Mouse (Mus musculus): ENCODE results near the gene Nrsn2. TPM values are rescaled to one million over a fixed set of nuclear protein-coding genes. Genes with fewer than 3 reads are reported as not detected.

Gene Nrsn2
- polyA plus RNA-seq, 1 experiment from 2014 or later = 4.2 TPM

DNA sequence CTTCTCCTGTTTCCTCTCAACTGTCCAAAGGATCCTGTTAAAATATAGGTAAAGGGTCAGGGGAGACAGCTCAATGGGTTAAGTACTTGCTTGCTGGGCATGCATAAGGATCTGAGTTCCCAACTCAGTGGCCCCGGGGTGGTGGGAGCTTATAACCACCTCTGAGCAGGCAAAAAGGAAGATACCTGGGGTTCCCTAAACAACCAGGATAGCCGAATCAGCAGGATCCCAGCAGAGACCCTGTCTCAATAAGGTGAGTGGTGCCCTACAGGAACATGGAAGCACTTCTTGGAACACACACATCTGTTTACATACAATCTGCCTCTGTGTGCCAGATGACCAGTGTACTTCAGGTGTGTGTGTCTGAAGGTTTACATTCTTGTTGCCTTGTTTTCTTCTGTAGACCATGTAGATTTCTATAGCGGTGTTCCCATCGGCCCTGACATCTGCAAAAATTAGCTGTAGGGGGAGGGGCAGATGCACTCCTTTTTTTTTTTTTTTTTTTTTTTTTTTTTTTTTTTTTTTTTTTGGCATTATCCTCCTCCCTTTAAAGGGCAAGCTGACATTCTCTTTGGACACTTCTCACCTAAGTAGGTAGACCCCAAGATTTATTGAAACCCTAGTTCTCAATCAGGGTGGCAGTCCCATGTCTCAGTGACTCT is 43.0 kb downstream of the Nrsn2 start:
- ATAC-seq (replicated peaks; ENCODE audit: insufficient number of reproducible peaks, low FRiP score, low TSS enrichment, low read depth) = no peak
- H3K9me3 ChIP-seq (replicated peaks; ENCODE audit: control insufficient read depth, low read length) = no peaks in the 10 kb centered on the region
- no peaks in the 10 kb centered on the region; the same call in 1 of the 2 replicates for H3K36me3 ChIP-seq (replicated peaks; ENCODE audit: control insufficient read depth, insufficient read depth, low read depth, low read length)
- H3K4me3 ChIP-seq (ENCODE audit: low read depth, low read length) = no peak overlapping the region
- H3K4me1 ChIP-seq (ENCODE audit: control insufficient read depth, insufficient read depth, low read length) = peaks cover 2% of the 10 kb centered on the region; the same call in 1 of the 2 replicates
- H3K4me2 ChIP-seq (ENCODE audit: low read depth, low read length) = no peak overlapping the region
- no peak for DNase-seq (ENCODE audit: low spot score)
- no peak overlapping the region for H3K9ac ChIP-seq (replicated peaks; ENCODE audit: low read length)
- H3K27me3 ChIP-seq (ENCODE audit: control insufficient read depth, insufficient read depth, low read length) = no peaks in the 10 kb centered on the region
- H3K27ac ChIP-seq (replicated peaks; ENCODE audit: low read depth, low read length) = no peak overlapping the region
- 77% methylated on average over 4 of the region's 4 CpGs for WGBS

DNA sequence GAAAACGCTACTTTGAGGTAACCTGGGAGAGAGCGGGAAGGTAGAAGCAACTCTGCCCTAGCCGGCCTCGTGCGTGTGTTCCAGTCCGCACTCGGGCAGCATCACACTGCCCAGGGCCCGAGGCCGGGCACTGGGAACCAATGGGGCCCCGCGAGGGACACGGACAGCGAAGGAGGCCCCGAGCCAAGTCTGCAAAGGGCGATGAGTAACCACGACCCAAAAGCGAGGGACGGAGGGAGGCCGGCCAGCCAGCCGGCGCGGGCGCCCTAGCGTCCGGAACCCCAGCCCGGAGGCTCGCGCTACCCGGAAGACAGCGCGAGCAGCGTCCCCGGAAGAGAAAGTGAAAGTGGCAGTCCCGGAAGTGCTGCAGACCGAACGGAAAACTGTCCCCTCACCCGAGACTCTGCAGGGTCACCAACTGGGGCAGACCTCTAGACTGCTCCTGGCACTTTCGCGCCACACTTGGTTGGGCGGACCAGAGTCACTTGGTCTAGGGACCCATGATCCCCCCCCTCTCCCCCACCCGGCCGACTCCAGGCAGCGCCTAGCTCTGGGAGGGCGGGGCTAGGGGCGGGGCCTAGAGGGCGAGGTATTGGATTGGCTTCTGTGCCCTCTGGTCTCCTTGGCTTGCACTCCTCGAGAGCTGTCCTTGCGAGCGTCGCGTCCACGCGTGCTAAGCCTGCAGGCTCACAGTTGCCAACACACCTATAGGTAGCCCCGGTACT is 44.2 kb downstream of the Nrsn2 start, which contains the start of gene Rbck1:
Gene Rbck1, minus strand, starts transcription at position 553 of the 725 bp plus-strand sequence.
- H3K4me3 ChIP-seq (ENCODE audit: low read depth, low read length) = peak within 1 kb of the TSS; percentile 61
- no peaks in the 10 kb centered on the region for H3K27me3 ChIP-seq (ENCODE audit: control insufficient read depth, insufficient read depth, low read length)
- peaks cover 2% of the 10 kb centered on the region; the same call in 1 of the 2 replicates for H3K4me1 ChIP-seq (ENCODE audit: control insufficient read depth, insufficient read depth, low read length)
- peak; percentile 89 for DNase-seq (ENCODE audit: low spot score)
- H3K4me2 ChIP-seq (ENCODE audit: low read depth, low read length) = peak within 1 kb of the TSS; percentile 72
- WGBS = 0% methylated on average over 53 of the region's 54 CpGs
- peak; percentile 94 for ATAC-seq (replicated peaks; ENCODE audit: insufficient number of reproducible peaks, low FRiP score, low TSS enrichment, low read depth)
- no peaks in the 10 kb centered on the region for H3K9me3 ChIP-seq (replicated peaks; ENCODE audit: control insufficient read depth, low read length)
- H3K36me3 ChIP-seq (replicated peaks; ENCODE audit: control insufficient read depth, insufficient read depth, low read depth, low read length) = no peaks in the 10 kb centered on the region; the same call in none of the 2 replicates
- peak within 1 kb of the TSS; percentile 76 for H3K27ac ChIP-seq (replicated peaks; ENCODE audit: low read depth, low read length)
- peak within 1 kb of the TSS; percentile 88 for H3K9ac ChIP-seq (replicated peaks; ENCODE audit: low read length)

DNA sequence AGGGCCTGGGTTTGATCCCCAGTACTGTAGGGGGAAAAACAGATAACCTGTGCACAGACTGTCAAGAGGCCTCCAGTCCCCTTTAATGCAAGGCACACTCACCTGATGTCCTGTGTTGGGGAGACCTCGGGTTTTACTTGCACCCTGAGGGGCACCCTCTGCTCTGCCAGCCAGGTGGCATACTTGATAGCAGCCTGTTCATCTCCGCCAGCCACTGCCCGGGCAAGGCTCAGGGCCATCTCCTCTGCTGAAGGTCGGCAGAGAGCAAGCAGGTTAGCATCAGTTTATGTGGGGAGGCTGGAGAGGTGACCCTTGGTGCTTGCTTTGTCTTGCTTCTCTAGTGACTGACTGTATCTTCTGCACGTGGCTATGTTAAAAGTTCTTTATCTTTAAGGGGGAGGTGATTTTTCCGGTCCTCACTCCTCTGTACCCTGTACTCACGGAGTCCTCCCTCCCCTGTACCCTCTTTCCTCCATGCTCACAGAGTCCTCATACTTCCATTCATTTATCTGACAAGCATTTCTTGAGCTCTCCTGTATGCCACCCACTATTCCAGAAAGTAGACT is 45.5 kb downstream of the Nrsn2 start:
- peak overlapping the region; percentile 18; the same call in 1 of the 2 replicates for H3K9ac ChIP-seq (replicated peaks; ENCODE audit: low read length)
- ATAC-seq (replicated peaks; ENCODE audit: insufficient number of reproducible peaks, low FRiP score, low TSS enrichment, low read depth) = no peak
- WGBS = 62% methylated on average over 7 of the region's 7 CpGs
- DNase-seq (ENCODE audit: low spot score) = no peak
- H3K4me1 ChIP-seq (ENCODE audit: control insufficient read depth, insufficient read depth, low read length) = peaks cover 2% of the 10 kb centered on the region; the same call in 1 of the 2 replicates
- no peaks in the 10 kb centered on the region for H3K27me3 ChIP-seq (ENCODE audit: control insufficient read depth, insufficient read depth, low read length)
- no peaks in the 10 kb centered on the region for H3K9me3 ChIP-seq (replicated peaks; ENCODE audit: control insufficient read depth, low read length)
- H3K36me3 ChIP-seq (replicated peaks; ENCODE audit: control insufficient read depth, insufficient read depth, low read depth, low read length) = no peaks in the 10 kb centered on the region; the same call in none of the 2 replicates
- peak overlapping the region; percentile 72 for H3K4me2 ChIP-seq (ENCODE audit: low read depth, low read length)
- H3K27ac ChIP-seq (replicated peaks; ENCODE audit: low read depth, low read length) = no peak overlapping the region
- peak overlapping the region; percentile 61; the same call in 1 of the 2 replicates for H3K4me3 ChIP-seq (ENCODE audit: low read depth, low read length)

DNA sequence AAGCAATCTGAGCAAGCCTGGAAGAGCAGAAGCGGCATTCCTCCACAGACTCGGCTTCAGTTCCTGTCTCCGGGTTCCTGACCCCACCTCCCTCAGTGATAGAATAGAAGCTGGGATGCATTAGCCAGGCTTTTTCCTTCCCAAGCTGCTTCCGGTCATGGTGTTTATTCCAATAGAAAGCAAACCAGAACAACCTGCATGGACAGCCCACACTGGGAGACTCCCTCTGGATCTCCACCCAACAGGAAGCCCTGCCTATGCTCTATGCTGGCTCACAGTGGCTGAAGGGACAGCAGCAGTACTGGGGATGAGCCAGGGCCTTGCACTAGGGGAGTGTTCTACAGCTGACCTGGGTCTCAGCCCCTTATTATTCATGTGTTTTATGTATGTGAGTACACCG is 48.5 kb downstream of the Nrsn2 start:
- ATAC-seq (replicated peaks; ENCODE audit: insufficient number of reproducible peaks, low FRiP score, low TSS enrichment, low read depth) = no peak
- peaks cover 4% of the 10 kb centered on the region for H3K36me3 ChIP-seq (replicated peaks; ENCODE audit: control insufficient read depth, insufficient read depth, low read depth, low read length)
- H3K9me3 ChIP-seq (replicated peaks; ENCODE audit: control insufficient read depth, low read length) = no peaks in the 10 kb centered on the region
- no peak overlapping the region for H3K4me3 ChIP-seq (ENCODE audit: low read depth, low read length)
- no peak for DNase-seq (ENCODE audit: low spot score)
- peaks cover 2% of the 10 kb centered on the region; the same call in 1 of the 2 replicates for H3K4me1 ChIP-seq (ENCODE audit: control insufficient read depth, insufficient read depth, low read length)
- H3K27me3 ChIP-seq (ENCODE audit: control insufficient read depth, insufficient read depth, low read length) = no peaks in the 10 kb centered on the region
- no peak overlapping the region for H3K4me2 ChIP-seq (ENCODE audit: low read depth, low read length)
- no peak overlapping the region; the same call in 1 of the 2 replicates for H3K9ac ChIP-seq (replicated peaks; ENCODE audit: low read length)
- H3K27ac ChIP-seq (replicated peaks; ENCODE audit: low read depth, low read length) = no peak overlapping the region
- WGBS = 57% methylated on average over 5 of the region's 5 CpGs

DNA sequence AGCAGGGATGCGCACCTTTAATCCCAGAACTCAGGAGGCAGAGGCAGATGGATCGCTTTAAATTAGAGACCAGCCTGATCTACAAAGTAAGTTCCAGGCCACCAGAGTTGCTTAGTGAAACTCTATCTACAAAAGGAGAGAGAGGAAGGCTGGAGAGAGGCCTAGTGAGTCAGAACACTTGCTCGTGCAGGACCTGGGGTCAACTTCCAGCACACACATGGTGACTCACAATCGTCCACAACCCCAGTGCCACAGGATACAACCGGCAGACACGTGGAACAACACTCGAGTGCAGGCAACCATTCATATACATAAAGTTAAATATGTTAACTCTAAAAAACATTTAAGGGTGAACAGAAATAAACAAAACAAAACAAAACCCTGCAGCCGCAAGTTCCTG is 49.8 kb downstream of the Nrsn2 start:
- WGBS = 83% methylated on average over 8 of the region's 8 CpGs

DNA sequence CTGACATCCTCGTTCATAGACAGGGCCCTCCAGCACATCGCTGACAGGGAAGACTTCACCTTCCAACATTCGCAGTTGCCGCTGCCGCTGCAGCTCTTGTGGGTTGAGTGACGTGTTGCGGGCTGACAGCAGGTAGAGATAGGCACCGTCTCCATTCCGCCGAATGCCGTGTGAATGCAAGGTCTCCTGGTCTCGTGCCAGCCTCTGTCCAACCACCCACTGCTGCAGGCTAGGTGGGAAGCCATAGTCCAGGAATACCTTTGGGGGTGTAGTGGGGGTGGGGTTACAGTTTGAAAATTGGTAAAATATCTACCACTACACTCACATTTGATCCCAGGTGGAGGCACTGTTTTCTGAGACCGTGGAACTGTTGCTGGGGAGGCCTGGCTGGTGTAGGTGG is 50.3 kb downstream of the Nrsn2 start:
- Histone ChIP-seq H3K27ac (replicated peaks; ENCODE audit: low read depth, low read length) (no peak overlapping the region), H3K9me3 (replicated peaks; ENCODE audit: control insufficient read depth, low read length) (no peaks in the 10 kb centered on the region), H3K9ac (replicated peaks; ENCODE audit: low read length) (no peak overlapping the region), H3K4me3 (ENCODE audit: low read depth, low read length) (no peak overlapping the region), H3K4me1 (ENCODE audit: control insufficient read depth, insufficient read depth, low read length) (peaks cover 2% of the 10 kb centered on the region; the same call in 1 of the 2 replicates), H3K4me2 (ENCODE audit: low read depth, low read length) (no peak overlapping the region), H3K27me3 (ENCODE audit: control insufficient read depth, insufficient read depth, low read length) (no peaks in the 10 kb centered on the region), H3K36me3 (replicated peaks; ENCODE audit: control insufficient read depth, insufficient read depth, low read depth, low read length) (peaks cover 4% of the 10 kb centered on the region)
- 95% methylated on average over 13 of the region's 13 CpGs for WGBS
- no peak for ATAC-seq (replicated peaks; ENCODE audit: insufficient number of reproducible peaks, low FRiP score, low TSS enrichment, low read depth)
- no peak for DNase-seq (ENCODE audit: low spot score)

More for the DNA sequence above, 49.8 kb downstream of the Nrsn2 start:
- ATAC-seq (replicated peaks; ENCODE audit: insufficient number of reproducible peaks, low FRiP score, low TSS enrichment, low read depth) = no peak
- Histone ChIP-seq H3K27me3 (ENCODE audit: control insufficient read depth, insufficient read depth, low read length) (no peaks in the 10 kb centered on the region), H3K9me3 (replicated peaks; ENCODE audit: control insufficient read depth, low read length) (no peaks in the 10 kb centered on the region), H3K36me3 (replicated peaks; ENCODE audit: control insufficient read depth, insufficient read depth, low read depth, low read length) (peaks cover 4% of the 10 kb centered on the region), H3K4me3 (ENCODE audit: low read depth, low read length) (no peak overlapping the region), H3K27ac (replicated peaks; ENCODE audit: low read depth, low read length) (no peak overlapping the region), H3K4me1 (ENCODE audit: control insufficient read depth, insufficient read depth, low read length) (peaks cover 2% of the 10 kb centered on the region; the same call in 1 of the 2 replicates), H3K9ac (replicated peaks; ENCODE audit: low read length) (no peak overlapping the region), H3K4me2 (ENCODE audit: low read depth, low read length) (no peak overlapping the region)
- DNase-seq (ENCODE audit: low spot score) = no peak

DNA sequence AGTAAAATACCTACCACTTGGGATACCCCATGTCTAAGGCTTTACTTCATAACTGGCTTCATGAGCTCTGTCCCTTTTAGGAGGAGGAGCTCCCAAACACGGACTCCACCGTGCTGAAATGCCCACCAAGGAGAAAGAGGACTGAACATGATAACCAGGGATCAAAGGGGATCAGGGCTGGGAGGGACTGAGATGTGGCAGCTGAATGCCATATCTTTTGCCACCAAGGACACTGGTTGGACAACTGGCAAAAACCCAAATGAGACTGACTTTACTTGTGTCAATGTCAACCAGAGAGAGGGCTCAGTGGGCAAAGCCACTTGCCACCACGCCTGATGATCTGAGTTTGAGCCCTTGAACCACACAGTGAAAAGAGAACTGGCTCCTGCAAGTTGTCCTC is 51.6 kb downstream of the Nrsn2 start:
- no peak for ATAC-seq (replicated peaks; ENCODE audit: insufficient number of reproducible peaks, low FRiP score, low TSS enrichment, low read depth)
- H3K27me3 ChIP-seq (ENCODE audit: control insufficient read depth, insufficient read depth, low read length) = no peaks in the 10 kb centered on the region
- H3K4me3 ChIP-seq (ENCODE audit: low read depth, low read length) = no peak overlapping the region
- H3K27ac ChIP-seq (replicated peaks; ENCODE audit: low read depth, low read length) = no peak overlapping the region
- WGBS = 78% methylated on average over 3 of the region's 3 CpGs
- no peaks in the 10 kb centered on the region for H3K9me3 ChIP-seq (replicated peaks; ENCODE audit: control insufficient read depth, low read length)
- H3K36me3 ChIP-seq (replicated peaks; ENCODE audit: control insufficient read depth, insufficient read depth, low read depth, low read length) = peaks cover 5% of the 10 kb centered on the region
- H3K4me1 ChIP-seq (ENCODE audit: control insufficient read depth, insufficient read depth, low read length) = no peaks in the 10 kb centered on the region
- H3K9ac ChIP-seq (replicated peaks; ENCODE audit: low read length) = no peak overlapping the region
- DNase-seq (ENCODE audit: low spot score) = no peak
- H3K4me2 ChIP-seq (ENCODE audit: low read depth, low read length) = no peak overlapping the region

Measured in embryonic facial prominence, embryonic 11.5 days (tissue).